Mouse (Mus musculus) adrenal gland, postnatal 10 days (tissue): ENCODE data around the gene N4bp2l2. TPM values are rescaled to one million over a fixed set of nuclear protein-coding genes. Genes with fewer than 3 reads are reported as not detected.
A peak's percentile ranks its signal among the peaks of the same experiment; 100 is the strongest.
"Not testable (repeated sequence)": the region's sequence is repeated elsewhere in the genome, so short reads cannot be mapped to it uniquely, and the experiment has no call there.

Experiments
- DNase-seq: peaks from one replicate; pipeline ENCODE4 v3.0.0; 2021; ENCODE audit warnings: mixed read lengths
- total RNA-seq, 2 experiments: library from RNA; stranded (reverse); gene quantifications; 2 replicates each; pipeline ENCODE4 v1.2.3; 2021

N4bp2l2 gene
- total RNA-seq, 2 experiments from 2014 or later = 72.4 to 81.4 TPM

GRCm38 (mm10) chr5:150643390-150643789 lies 22.6 kb downstream of the N4bp2l2 start:
- not testable (repeated sequence) for DNase-seq

GRCm38 (mm10) chr5:150641440-150641839 lies 24.5 kb downstream of the N4bp2l2 start:
- no peak for DNase-seq

GRCm38 (mm10) chr5:150629692-150630091 lies 36.3 kb downstream of the N4bp2l2 start:
- no peak for DNase-seq

GRCm38 (mm10) chr5:150629272-150629671 lies 36.7 kb downstream of the N4bp2l2 start:
- no peak for DNase-seq

GRCm38 (mm10) chr5:150625528-150625927 lies 40.5 kb downstream of the N4bp2l2 start:
- no peak for DNase-seq

GRCm38 (mm10) chr5:150622792-150623191 lies 43.2 kb downstream of the N4bp2l2 start:
- no peak for DNase-seq

GRCm38 (mm10) chr5:150621592-150621991 lies 44.4 kb downstream of the N4bp2l2 start:
- no peak for DNase-seq

- no peak for DNase-seq
Measured at GRCm38 (mm10) chr5:150620588-150621135, 45.3 kb downstream of the N4bp2l2 start.

GRCm38 (mm10) chr5:150618599-150619355 lies 47.2 kb downstream of the N4bp2l2 start:
- no peak for DNase-seq

- no peak for DNase-seq
Measured at GRCm38 (mm10) chr5:150616731-150617130, 49.3 kb downstream of the N4bp2l2 start.

- DNase-seq = no peak
Measured at GRCm38 (mm10) chr5:150616216-150616615, 49.8 kb downstream of the N4bp2l2 start.

- DNase-seq = no peak
Measured at GRCm38 (mm10) chr5:150614054-150614453, 51.9 kb downstream of the N4bp2l2 start.

- DNase-seq = peak; percentile 51
Measured at GRCm38 (mm10) chr5:150611697-150612096, 54.3 kb downstream of the N4bp2l2 start.

GRCm38 (mm10) chr5:150611136-150611535 lies 54.8 kb downstream of the N4bp2l2 start:
- DNase-seq = no peak

GRCm38 (mm10) chr5:150607631-150608030 lies 58.4 kb downstream of the N4bp2l2 start:
- DNase-seq = no peak

- DNase-seq = no peak
Measured at GRCm38 (mm10) chr5:150606131-150606530, 59.9 kb downstream of the N4bp2l2 start.

GRCm38 (mm10) chr5:150601441-150602230 lies 64.3 kb downstream of the N4bp2l2 start:
- no peak for DNase-seq

GRCm38 (mm10) chr5:150600554-150601440 lies 65.2 kb downstream of the N4bp2l2 start:
- peak; percentile 61 for DNase-seq

GRCm38 (mm10) chr5:150599301-150600294 lies 66.4 kb downstream of the N4bp2l2 start:
- no peak for DNase-seq

- DNase-seq = no peak
Measured at GRCm38 (mm10) chr5:150598202-150599119, 67.5 kb downstream of the N4bp2l2 start.
